Mouse (Mus musculus) right cerebral cortex, postnatal 36 days (tissue): ENCODE data around the gene Mpdu1.

Experiments
- DNase-seq, 2 experiments: peaks; one replicate each; pipeline ENCODE4 v3.0.0; 2022; ENCODE audit warnings: low spot score in 2 of 2, mixed read lengths in 1 of 2

Gene Mpdu1

GRCm38 (mm10) chr11:69692196-69692811 is 29.9 kb upstream of the Mpdu1 start:
- DNase-seq: no peak

- DNase-seq: no peak
Observed at GRCm38 (mm10) chr11:69689891-69690290, 27.4 kb upstream of the Mpdu1 start.

GRCm38 (mm10) chr11:69687061-69687460 is 24.6 kb upstream of the Mpdu1 start:
- DNase-seq: no peak

- no peak for DNase-seq
Observed at GRCm38 (mm10) chr11:69686377-69686776, 23.9 kb upstream of the Mpdu1 start.

- DNase-seq: peak; percentile 37 to 50
Observed at GRCm38 (mm10) chr11:69685526-69686148, 23.2 kb upstream of the Mpdu1 start, which contains the start of gene Tnfsf13. Gene Tnfsf13, minus strand, starts transcription at chr11:69685784.

GRCm38 (mm10) chr11:69684936-69685335 is 22.5 kb upstream of the Mpdu1 start:
- no peak for DNase-seq

GRCm38 (mm10) chr11:69684128-69684745 is 21.8 kb upstream of the Mpdu1 start:
- no peak for DNase-seq

- no peak for DNase-seq
Observed at GRCm38 (mm10) chr11:69683576-69683975, 21.1 kb upstream of the Mpdu1 start.

GRCm38 (mm10) chr11:69682840-69683533 is 20.5 kb upstream of the Mpdu1 start:
- DNase-seq: peak; percentile 61 to 70

- DNase-seq: no peak
Observed at GRCm38 (mm10) chr11:69682209-69682839, 19.9 kb upstream of the Mpdu1 start.

- peak; percentile 96 to 98 for DNase-seq
Observed at GRCm38 (mm10) chr11:69681314-69682208, 19.1 kb upstream of the Mpdu1 start, which contains the start of gene Senp3. Gene Senp3, minus strand, starts transcription at chr11:69682084.

GRCm38 (mm10) chr11:69680136-69680855 is 17.9 kb upstream of the Mpdu1 start:
- no peak for DNase-seq

- DNase-seq: no peak
Observed at GRCm38 (mm10) chr11:69679144-69679543, 16.7 kb upstream of the Mpdu1 start.

- DNase-seq: peak; percentile 100
Observed at GRCm38 (mm10) chr11:69672211-69672706, 9.8 kb upstream of the Mpdu1 start, which contains the start of gene Eif4a1. Gene Eif4a1, minus strand, starts transcription at chr11:69672423.

GRCm38 (mm10) chr11:69671726-69672124 is 9.3 kb upstream of the Mpdu1 start:
- DNase-seq: no peak

GRCm38 (mm10) chr11:69670786-69671725 is 8.6 kb upstream of the Mpdu1 start:
- peak; percentile 88 to 90 for DNase-seq

GRCm38 (mm10) chr11:69666665-69667005 is 4.2 kb upstream of the Mpdu1 start:
- DNase-seq: no peak

GRCm38 (mm10) chr11:69665961-69666664 is 3.7 kb upstream of the Mpdu1 start, which contains the start of gene Cd68:
Gene Cd68, minus strand, starts transcription at chr11:69666153.
- peak; percentile 70 to 80 for DNase-seq
